Mouse (Mus musculus) ZHBTc4 (cell line): ENCODE results near the gene Srpk3.

Experiments
- DNase-seq: peaks from one replicate; pipeline ENCODE4 v3.0.0-alpha.2; 2011; ENCODE audit warnings: low read depth, low spot score

The Srpk3 gene

GRCm38 (mm10) chrX:73798502-73798901 is 24.3 kb downstream of the Srpk3 start:
- peak; percentile 87 for DNase-seq

GRCm38 (mm10) chrX:73805814-73806213 is 31.6 kb downstream of the Srpk3 start:
- no peak for DNase-seq

GRCm38 (mm10) chrX:73815072-73815471 is 40.9 kb downstream of the Srpk3 start:
- DNase-seq = peak; percentile 25

- DNase-seq = no peak
Measured at GRCm38 (mm10) chrX:73816596-73817314, 42.5 kb downstream of the Srpk3 start.

- peak; percentile 32 for DNase-seq
Measured at GRCm38 (mm10) chrX:73823747-73824146, 49.5 kb downstream of the Srpk3 start.

- peak; percentile 84 for DNase-seq
Measured at GRCm38 (mm10) chrX:73824185-73825151, 50.3 kb downstream of the Srpk3 start, which contains the start of gene Pdzd4. TSS of gene Pdzd4 (minus strand) at chrX:73824969.
